ENCODE assay signal across 11 mouse cellular contexts in genomic region chr4:124035657-124036061, GRCm38 (mm10).
A peak's percentile ranks its signal among the peaks of the same experiment; 100 is the strongest.
DNase-seq lines count a peak whose midpoint lies in the region; ATAC-seq and TF ChIP-seq lines count a peak whose summit lies in the region.
"Had no signal": no experiment of that assay in that cellular context is flagged by ENCODE, and none has a peak within 500 bp of the region (broad histone marks: within the 10 kb centered on the region; RNA-seq: fewer than 3 reads in every experiment).

No protein-coding gene starts in this region.

- 16% methylated on average over 10 of the region's 10 CpGs for WGBS in heart, embryonic 15.5 days
- whole genome bisulfite sequencing in hindbrain, embryonic 10.5 days = 6% methylated on average over 10 of the region's 10 CpGs
- WGBS in midbrain, postnatal 0 days = 6% methylated on average over 10 of the region's 10 CpGs
- WGBS in liver, postnatal 0 days (ENCODE audit: insufficient replicate concordance) = 31% methylated on average over 10 of the region's 10 CpGs

- no peak overlapping the region for H3K9ac ChIP-seq in heart, embryonic 15.5 days
- H3K9ac ChIP-seq in midbrain, postnatal 0 days (replicated peaks; ENCODE audit: low read length, poor library complexity, severe bottlenecking) = no peak overlapping the region
- H3K9ac ChIP-seq in liver, postnatal 0 days (replicated peaks) = no peak overlapping the region

- H3K4me2 ChIP-seq in heart, embryonic 15.5 days = peak overlapping the region; percentile 44
- H3K4me2 ChIP-seq in midbrain, postnatal 0 days (ENCODE audit: low read depth, low read length, poor library complexity, severe bottlenecking) = peak overlapping the region; percentile 12; the same call in 1 of the 2 replicates
- H3K4me2 ChIP-seq in liver, postnatal 0 days (ENCODE audit: low read depth, low read length) = no peak overlapping the region
- H3K4me2 ChIP-seq: liver, embryonic 11.5 days had no signal

- no peak for DNase-seq in heart, postnatal 10 days
- peak; percentile 63 for DNase-seq in brain, embryonic 18.5 days (ENCODE audit: low read depth, low spot score)
- no peak for DNase-seq in hindbrain, embryonic 10.5 days (ENCODE audit: low spot score)
- DNase-seq in midbrain, postnatal 0 days (ENCODE audit: low spot score) = peak; percentile 74
- no peak for DNase-seq in liver, postnatal 0 days
- DNase-seq in thymus, adult 18-20 months = no peak
- no peak for DNase-seq in gastrocnemius, postnatal 25 days
- DNase-seq: kidney, adult 2 months had no signal

- H3K4me3 ChIP-seq in heart, embryonic 15.5 days = 0 out of 2 replicates have a peak overlapping the region, but pooled peaks have one; percentile 12
- H3K4me3 ChIP-seq in hindbrain, embryonic 10.5 days = peak overlapping the region; percentile 36
- no peak overlapping the region for H3K4me3 ChIP-seq in midbrain, postnatal 0 days (ENCODE audit: low read depth, low read length)
- H3K4me3 ChIP-seq in liver, postnatal 0 days (ENCODE audit: low read depth, low read length) = no peak overlapping the region
- H3K4me3 ChIP-seq: megakaryocyte, embryonic 14.5 days had no signal

- no peaks in the 10 kb centered on the region for H3K36me3 ChIP-seq in heart, embryonic 15.5 days
- no peaks in the 10 kb centered on the region for H3K36me3 ChIP-seq in hindbrain, embryonic 10.5 days
- H3K36me3 ChIP-seq in midbrain, postnatal 0 days (ENCODE audit: insufficient read depth, low read length) = no peaks in the 10 kb centered on the region
- H3K36me3 ChIP-seq in liver, postnatal 0 days (replicated peaks; ENCODE audit: insufficient read depth, low read length) = no peaks in the 10 kb centered on the region

- no peak for TF ChIP-seq EP300 in liver, postnatal 0 days (IDR thresholded peaks at IDR 0.05; ENCODE audit: low read depth)

- H3K27ac ChIP-seq in heart, embryonic 15.5 days = 0 out of 2 replicates have a peak overlapping the region, but pooled peaks have one; percentile 27
- H3K27ac ChIP-seq in hindbrain, embryonic 10.5 days = peak overlapping the region; percentile 84
- H3K27ac ChIP-seq in midbrain, postnatal 0 days (ENCODE audit: low read depth, low read length) = peak overlapping the region; percentile 72
- no peak overlapping the region for H3K27ac ChIP-seq in liver, postnatal 0 days (ENCODE audit: low read depth)

- H3K27me3 ChIP-seq in heart, embryonic 15.5 days = peaks cover 9% of the 10 kb centered on the region
- peaks cover 27% of the 10 kb centered on the region for H3K27me3 ChIP-seq in hindbrain, embryonic 10.5 days (ENCODE audit: insufficient read depth, poor library complexity, severe bottlenecking)
- H3K27me3 ChIP-seq in midbrain, postnatal 0 days (ENCODE audit: insufficient read depth, low read length) = no peaks in the 10 kb centered on the region
- H3K27me3 ChIP-seq in liver, postnatal 0 days (ENCODE audit: insufficient read depth, low read length) = no peaks in the 10 kb centered on the region

- H3K4me1 ChIP-seq in heart, embryonic 15.5 days (replicated peaks) = peaks cover 9% of the 10 kb centered on the region
- peaks cover 50% of the 10 kb centered on the region for H3K4me1 ChIP-seq in hindbrain, embryonic 10.5 days (replicated peaks)
- H3K4me1 ChIP-seq in midbrain, postnatal 0 days (ENCODE audit: insufficient read depth, low read length) = peaks cover 8% of the 10 kb centered on the region; the same call in 1 of the 2 replicates
- no peaks in the 10 kb centered on the region for H3K4me1 ChIP-seq in liver, postnatal 0 days (ENCODE audit: insufficient read depth)
- H3K4me1 ChIP-seq: megakaryocyte, embryonic 14.5 days had no signal

- H3K9me3 ChIP-seq in heart, embryonic 15.5 days (replicated peaks) = no peaks in the 10 kb centered on the region
- H3K9me3 ChIP-seq in hindbrain, embryonic 10.5 days = no peaks in the 10 kb centered on the region
- H3K9me3 ChIP-seq in midbrain, postnatal 0 days (ENCODE audit: low read length) = no peaks in the 10 kb centered on the region
- H3K9me3 ChIP-seq in liver, postnatal 0 days (ENCODE audit: low read length) = no peaks in the 10 kb centered on the region
- H3K9me3 ChIP-seq: megakaryocyte, embryonic 14.5 days had no signal

- no peak for ATAC-seq in heart, embryonic 15.5 days (replicated peaks; ENCODE audit: insufficient number of reproducible peaks, insufficient read depth, low FRiP score, low read depth)
- ATAC-seq in midbrain, postnatal 0 days (ENCODE audit: low FRiP score) = no peak
- ATAC-seq in liver, postnatal 0 days = no peak

- intact Hi-C loops in heart, postnatal 10 days (cut with DNase I) = no loop called here

- TF ChIP-seq CTCF in midbrain, postnatal 0 days (IDR thresholded peaks at IDR 0.05) = no peak
- no peak for TF ChIP-seq CTCF in liver, postnatal 0 days (IDR thresholded peaks at IDR 0.05; ENCODE audit: low read depth)

Comparison
In these comparisons a context has a peak if more than half of its experiments do, and no peak if none do; other contexts are left out.
1. H3K4me3 ChIP-seq: peak in heart, embryonic 15.5 days (single experiment) and hindbrain, embryonic 10.5 days (single experiment); none in midbrain, postnatal 0 days (single experiment) and liver, postnatal 0 days (single experiment).
2. DNase-seq: peak in brain, embryonic 18.5 days (single experiment) and midbrain, postnatal 0 days (single experiment); none in heart, postnatal 10 days (0 of 2), hindbrain, embryonic 10.5 days (single experiment), liver, postnatal 0 days (single experiment), thymus, adult 18-20 months (0 of 2) and gastrocnemius, postnatal 25 days (single experiment).